ENCODE assay signal across 9 mouse cellular contexts in genomic region chr7:130263233-130263594, GRCm38 (mm10).
DNase-seq lines count a peak whose midpoint lies in the region; ATAC-seq and TF ChIP-seq lines count a peak whose summit lies in the region.
"Had no signal": no experiment of that assay in that cellular context is flagged by ENCODE, and none has a peak within 500 bp of the region (broad histone marks: within the 10 kb centered on the region; RNA-seq: fewer than 3 reads in every experiment).

No protein-coding gene starts in this region.

- no peak for DNase-seq in left cerebral cortex, adult 2 months (ENCODE audit: extremely low spot score in 1 of 2, low spot score in 2 of 2)
- DNase-seq in left cerebral cortex, postnatal 36 days (ENCODE audit: low spot score in 2 of 2): no peak
- no peak for DNase-seq in forebrain, embryonic 14.5 days (ENCODE audit: low spot score)
- no peak for DNase-seq in right cerebral cortex, postnatal 10 days (ENCODE audit: low spot score in 2 of 2)
- DNase-seq in ovary, postnatal 10 days (ENCODE audit: low spot score): no peak
- DNase-seq in right cerebral cortex, postnatal 4 days: no peak
- DNase-seq: thymus, adult 18-20 months had no signal

- TF ChIP-seq CTCF in left cerebral cortex, adult 2 months (IDR thresholded peaks at IDR 0.05): no peak

- peaks cover 7% of the 10 kb centered on the region; the same call in 1 of the 2 replicates for H3K36me3 ChIP-seq in forebrain, embryonic 14.5 days (ENCODE audit: control insufficient read depth, insufficient read depth, low read length)
- H3K36me3 ChIP-seq in limb, embryonic 15.5 days: no peaks in the 10 kb centered on the region
- peaks cover 24% of the 10 kb centered on the region; the same call in 1 of the 2 replicates for H3K36me3 ChIP-seq in stomach, embryonic 14.5 days (ENCODE audit: control insufficient read depth, insufficient read depth, low read length)

- no peaks in the 10 kb centered on the region for H3K27me3 ChIP-seq in forebrain, embryonic 14.5 days (replicated peaks; ENCODE audit: control insufficient read depth, insufficient read depth, low read length)
- H3K27me3 ChIP-seq in limb, embryonic 15.5 days: peaks cover 4% of the 10 kb centered on the region; the same call in 1 of the 2 replicates
- H3K27me3 ChIP-seq in stomach, embryonic 14.5 days (ENCODE audit: control insufficient read depth, insufficient read depth, low read length): no peaks in the 10 kb centered on the region

- H3K4me1 ChIP-seq in forebrain, embryonic 14.5 days (ENCODE audit: control insufficient read depth, insufficient read depth, low read length): peaks cover 60% of the 10 kb centered on the region
- peaks cover 51% of the 10 kb centered on the region for H3K4me1 ChIP-seq in limb, embryonic 15.5 days
- peaks cover 39% of the 10 kb centered on the region for H3K4me1 ChIP-seq in stomach, embryonic 14.5 days (ENCODE audit: control insufficient read depth, insufficient read depth, low read length)

- intact Hi-C loops in left cerebral cortex, adult 2 months (cut with DNase I): loop anchor here (5.0 to 10.0 kb wide), 3 partner anchors 46 to 508 kb away; no protein-coding TSS in a partner anchor
- intact Hi-C loops in left cerebral cortex, postnatal 36 days (cut with DNase I): loop anchor here (5.0 kb wide), 1 partner anchor 46 kb away; no protein-coding TSS in a partner anchor

- no peaks in the 10 kb centered on the region for H3K9me3 ChIP-seq in forebrain, embryonic 14.5 days (replicated peaks; ENCODE audit: control insufficient read depth, low read length)
- no peaks in the 10 kb centered on the region for H3K9me3 ChIP-seq in limb, embryonic 15.5 days
- H3K9me3 ChIP-seq in stomach, embryonic 14.5 days (ENCODE audit: control insufficient read depth, low read depth, low read length): no peaks in the 10 kb centered on the region

- peak overlapping the region; percentile 69; the same call in 1 of the 2 replicates for H3K27ac ChIP-seq in left cerebral cortex, adult 2 months
- H3K27ac ChIP-seq in forebrain, embryonic 14.5 days (ENCODE audit: low read depth, low read length): peak overlapping the region; percentile 45; the same call in 1 of the 2 replicates
- peak overlapping the region; percentile 96; the same call in 1 of the 2 replicates for H3K27ac ChIP-seq in limb, embryonic 15.5 days
- H3K27ac ChIP-seq in stomach, embryonic 14.5 days (ENCODE audit: low read length): peak overlapping the region; percentile 91; the same call in 1 of the 2 replicates

- no peak for ATAC-seq in forebrain, embryonic 14.5 days
- ATAC-seq in limb, embryonic 15.5 days (ENCODE audit: insufficient number of reproducible peaks, low FRiP score, low TSS enrichment, low read depth): no peak
- ATAC-seq in stomach, embryonic 14.5 days (ENCODE audit: insufficient number of reproducible peaks, insufficient read depth, low FRiP score, low read depth): no peak

- H3K4me3 ChIP-seq in left cerebral cortex, adult 2 months: peak overlapping the region; percentile 60; the same call in 1 of the 2 replicates
- peak overlapping the region; percentile 68 for H3K4me3 ChIP-seq in forebrain, embryonic 14.5 days (ENCODE audit: low read depth, low read length)
- peak overlapping the region; percentile 79 for H3K4me3 ChIP-seq in limb, embryonic 15.5 days
- H3K4me3 ChIP-seq in stomach, embryonic 14.5 days (ENCODE audit: low read depth, low read length): peak overlapping the region; percentile 71

- peak overlapping the region; percentile 84 for H3K9ac ChIP-seq in forebrain, embryonic 14.5 days (ENCODE audit: low read length)
- H3K9ac ChIP-seq in limb, embryonic 15.5 days: peak overlapping the region; percentile 87
- peak overlapping the region; percentile 93 for H3K9ac ChIP-seq in stomach, embryonic 14.5 days (replicated peaks; ENCODE audit: low read depth, low read length)

- peak overlapping the region; percentile 79 for H3K4me2 ChIP-seq in forebrain, embryonic 14.5 days (ENCODE audit: low read length)
- peak overlapping the region; percentile 83 for H3K4me2 ChIP-seq in limb, embryonic 15.5 days
- H3K4me2 ChIP-seq in stomach, embryonic 14.5 days (replicated peaks; ENCODE audit: low read depth, low read length): peak overlapping the region; percentile 63

- WGBS in forebrain, embryonic 14.5 days: 14% methylated on average over 4 of the region's 4 CpGs
- WGBS in limb, embryonic 15.5 days: 24% methylated on average over 4 of the region's 4 CpGs
- WGBS in stomach, embryonic 14.5 days: 37% methylated on average over 4 of the region's 4 CpGs

Comparison
In these comparisons a context has a peak if more than half of its experiments do, and no peak if none do; other contexts are left out.
1. H3K27ac ChIP-seq: peak in every context shown above with its lines; median percentile 96 in limb, embryonic 15.5 days; 91 in stomach, embryonic 14.5 days; 69 in left cerebral cortex, adult 2 months; 45 in forebrain, embryonic 14.5 days.